Mouse (Mus musculus) embryo, embryonic 10 days (tissue): ENCODE results near the gene Wdsub1.
"Not testable (repeated sequence)": the region's sequence is repeated elsewhere in the genome, so short reads cannot be mapped to it uniquely, and the experiment has no call there.

Experiments
- DNase-seq: peaks from one replicate; pipeline ENCODE4 v3.0.0-alpha.2; 2015; ENCODE audit warnings: low spot score

The Wdsub1 gene

GRCm38 (mm10) chr2:59881831-59882741, at the start of gene Wdsub1:
Wdsub1 (minus strand) TSS chr2:59882591.
- peak; percentile 97 for DNase-seq

GRCm38 (mm10) chr2:59913610-59914009, 31.2 kb upstream of the Wdsub1 start:
- DNase-seq = no peak

- DNase-seq = no peak
Measured at GRCm38 (mm10) chr2:59908048-59908447, 25.7 kb upstream of the Wdsub1 start.

- DNase-seq = no peak
Measured at GRCm38 (mm10) chr2:59904007-59904406, 21.6 kb upstream of the Wdsub1 start.

GRCm38 (mm10) chr2:59898666-59899065, 16.3 kb upstream of the Wdsub1 start:
- DNase-seq = no peak

- no peak for DNase-seq
Measured at GRCm38 (mm10) chr2:59898105-59898504, 15.7 kb upstream of the Wdsub1 start.

GRCm38 (mm10) chr2:59896837-59897236, 14.4 kb upstream of the Wdsub1 start:
- DNase-seq = no peak

- no peak for DNase-seq
Measured at GRCm38 (mm10) chr2:59896400-59896799, 14.0 kb upstream of the Wdsub1 start.

GRCm38 (mm10) chr2:59889699-59890098, 7.3 kb upstream of the Wdsub1 start:
- DNase-seq = no peak

- no peak for DNase-seq
Measured at GRCm38 (mm10) chr2:59882742-59883281, 421 bp upstream of the Wdsub1 start.

GRCm38 (mm10) chr2:59881404-59881803, 987 bp downstream of the Wdsub1 start:
- no peak for DNase-seq

- no peak for DNase-seq
Measured at GRCm38 (mm10) chr2:59878221-59878620, 4.2 kb downstream of the Wdsub1 start.

GRCm38 (mm10) chr2:59877335-59877734, 5.1 kb downstream of the Wdsub1 start:
- DNase-seq = no peak

GRCm38 (mm10) chr2:59876482-59876881, 5.9 kb downstream of the Wdsub1 start:
- no peak for DNase-seq

- no peak for DNase-seq
Measured at GRCm38 (mm10) chr2:59870526-59870925, 11.9 kb downstream of the Wdsub1 start.

- DNase-seq = no peak
Measured at GRCm38 (mm10) chr2:59862618-59863017, 19.8 kb downstream of the Wdsub1 start.

- no peak for DNase-seq
Measured at GRCm38 (mm10) chr2:59854363-59854762, 28.0 kb downstream of the Wdsub1 start.

- no peak for DNase-seq
Measured at GRCm38 (mm10) chr2:59853543-59853942, 28.8 kb downstream of the Wdsub1 start.

GRCm38 (mm10) chr2:59852916-59853315, 29.5 kb downstream of the Wdsub1 start:
- DNase-seq = no peak

- DNase-seq = not testable (repeated sequence)
Measured at GRCm38 (mm10) chr2:59851885-59852284, 30.5 kb downstream of the Wdsub1 start.

GRCm38 (mm10) chr2:59843848-59844247, 38.5 kb downstream of the Wdsub1 start:
- DNase-seq = no peak

- no peak for DNase-seq
Measured at GRCm38 (mm10) chr2:59843156-59843555, 39.2 kb downstream of the Wdsub1 start.

- DNase-seq = no peak
Measured at GRCm38 (mm10) chr2:59842556-59843008, 39.8 kb downstream of the Wdsub1 start.
